Mouse (Mus musculus): ENCODE results near the gene Itga9. TPM values are rescaled to one million over a fixed set of nuclear protein-coding genes. Genes with fewer than 3 reads are reported as not detected.
A peak's percentile ranks its signal among the peaks of the same experiment; 100 is the strongest.

Gene Itga9
- total RNA-seq, 2 experiments from 2014 or later, result 74.4 to 88.1 TPM

DNA sequence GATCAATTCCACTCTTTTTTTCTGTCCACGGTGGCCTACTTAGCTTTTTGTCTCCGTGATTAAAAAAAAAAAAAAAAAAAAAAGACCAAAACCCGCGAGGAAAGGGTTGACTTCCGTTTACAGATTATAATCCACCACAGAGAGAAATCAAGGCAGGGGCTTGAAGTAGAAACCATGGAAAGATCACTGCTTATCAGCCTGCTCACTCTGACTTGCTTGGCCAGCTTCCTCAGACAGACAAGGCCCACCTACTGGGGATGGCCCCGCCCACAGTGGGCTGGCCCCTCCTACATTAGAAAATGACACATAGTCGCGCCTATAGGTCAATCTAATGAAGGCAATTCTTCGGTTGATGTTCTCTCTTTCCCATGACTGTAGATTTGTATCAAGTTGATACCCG is 72.3 kb downstream of the Itga9 start:
- intact Hi-C loops (cut with DNase I), result no loop called here
- no peak for DNase-seq

- intact Hi-C loops (cut with DNase I), result loop anchor here (5.0 kb wide), 1 partner anchor 74 kb away; the partner anchor contains the start of gene Itga9
- DNase-seq, result no peak
Observed at GRCm38 (mm10) chr9:118681506-118681905, 75.0 kb downstream of the Itga9 start.

DNA sequence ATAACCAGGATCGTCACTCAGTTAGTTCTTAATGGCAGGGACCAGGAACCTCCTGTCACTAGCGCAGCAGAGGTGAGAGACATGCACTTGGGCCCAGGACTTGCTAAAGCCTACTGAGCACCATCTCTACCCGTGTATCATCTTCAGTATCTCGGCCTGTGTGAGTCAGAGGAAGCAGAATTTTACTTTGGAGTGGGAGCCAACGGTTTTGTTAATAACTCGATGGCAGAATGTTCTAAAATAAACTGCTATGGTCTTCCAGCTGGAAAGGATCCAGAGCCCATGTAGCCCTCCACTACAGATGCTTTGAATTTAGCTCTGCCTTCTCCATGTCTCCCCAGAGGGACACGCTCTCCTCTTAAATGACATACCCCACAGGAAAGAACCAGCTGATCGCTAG is 75.7 kb downstream of the Itga9 start:
- no peak for DNase-seq
- intact Hi-C loops (cut with DNase I), result loop anchor here (5.0 kb wide), 1 partner anchor 75 kb away; the partner anchor contains the start of gene Itga9

DNA sequence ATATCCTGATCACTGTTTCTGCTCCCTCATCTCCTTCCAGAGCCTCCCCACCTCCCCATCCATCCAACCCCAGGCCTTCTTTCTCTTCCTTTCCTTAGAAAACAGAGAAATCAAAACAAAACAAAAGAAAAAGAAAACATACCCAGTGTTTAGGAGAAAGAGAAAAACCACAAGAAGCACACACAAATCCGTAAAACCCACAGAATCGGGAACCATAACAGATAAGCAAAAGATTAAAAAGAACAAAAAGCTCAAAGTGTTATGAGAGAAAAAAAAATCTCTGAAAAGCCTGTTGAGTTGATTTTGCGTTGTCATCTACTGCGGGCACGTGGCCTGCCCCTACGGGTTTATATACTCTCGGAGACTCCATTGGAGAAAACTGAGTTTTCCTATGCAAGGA is 77.0 kb downstream of the Itga9 start:
- intact Hi-C loops (cut with DNase I), result loop anchor here (5.0 kb wide), 1 partner anchor 76 kb away; the partner anchor contains the start of gene Itga9

GRCm38 (mm10) chr9:118684343-118684742 is 77.9 kb downstream of the Itga9 start:
- intact Hi-C loops (cut with DNase I), result loop anchor here (5.0 kb wide), 1 partner anchor 77 kb away; the partner anchor contains the start of gene Itga9
- no peak for DNase-seq

More for the DNA sequence above, 77.0 kb downstream of the Itga9 start:
- no peak for DNase-seq

- no peak for DNase-seq
- intact Hi-C loops (cut with DNase I), result no loop called here
Observed at GRCm38 (mm10) chr9:118686166-118686961, 79.9 kb downstream of the Itga9 start.

DNA sequence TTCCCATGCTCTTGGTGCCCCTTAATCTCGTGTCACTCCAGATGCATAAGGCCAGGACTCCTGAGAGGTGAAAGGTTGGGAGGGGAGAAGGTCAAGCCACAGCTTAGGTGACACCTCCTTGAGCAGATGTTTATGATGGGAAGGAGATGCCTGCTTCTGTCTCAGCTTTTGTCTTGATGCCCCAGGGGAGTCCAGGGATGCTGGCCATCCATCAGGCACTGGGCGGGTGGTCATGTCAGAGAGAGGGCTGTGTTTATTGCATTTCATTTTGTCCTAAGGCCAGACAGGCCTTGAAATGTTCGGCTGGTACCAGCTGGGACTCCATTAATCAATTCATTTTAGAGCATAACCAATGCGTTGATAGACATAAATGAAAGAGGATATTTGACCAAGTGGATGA is 81.8 kb downstream of the Itga9 start:
- no peak for DNase-seq
- intact Hi-C loops (cut with DNase I), result no loop called here

GRCm38 (mm10) chr9:118688921-118689451 is 82.5 kb downstream of the Itga9 start:
- DNase-seq, result peak in 1 of 2 experiments; percentile 29
- intact Hi-C loops (cut with DNase I), result no loop called here

GRCm38 (mm10) chr9:118693256-118693655 is 86.8 kb downstream of the Itga9 start:
- intact Hi-C loops (cut with DNase I), result no loop called here
- DNase-seq, result peak; percentile 60 to 79

DNA sequence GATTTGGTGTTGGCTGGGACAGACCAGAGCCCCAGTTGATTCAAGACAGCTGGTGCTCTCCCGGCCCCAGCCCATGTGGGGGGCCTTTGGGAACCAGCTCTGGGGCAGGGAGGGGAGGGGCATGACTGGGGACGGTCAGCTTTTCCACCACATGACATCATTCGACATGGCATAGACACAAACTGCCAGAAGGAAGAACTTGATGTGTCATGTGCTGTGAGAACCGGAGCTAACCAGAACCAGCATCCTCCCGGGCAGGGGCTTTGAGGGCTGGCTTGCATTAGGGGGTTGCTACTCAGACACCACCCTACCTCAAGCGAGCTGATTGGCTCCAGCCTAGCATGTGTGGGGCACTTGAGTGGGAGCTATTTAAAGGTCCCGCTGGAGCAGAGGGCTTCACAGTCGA is 87.9 kb downstream of the Itga9 start:
- peak in 1 of 2 experiments; percentile 49 for DNase-seq

GRCm38 (mm10) chr9:118698191-118698590 is 91.7 kb downstream of the Itga9 start:
- no peak for DNase-seq
- intact Hi-C loops (cut with DNase I), result no loop called here

More for the DNA sequence above, 87.9 kb downstream of the Itga9 start:
- intact Hi-C loops (cut with DNase I), result no loop called here

DNA sequence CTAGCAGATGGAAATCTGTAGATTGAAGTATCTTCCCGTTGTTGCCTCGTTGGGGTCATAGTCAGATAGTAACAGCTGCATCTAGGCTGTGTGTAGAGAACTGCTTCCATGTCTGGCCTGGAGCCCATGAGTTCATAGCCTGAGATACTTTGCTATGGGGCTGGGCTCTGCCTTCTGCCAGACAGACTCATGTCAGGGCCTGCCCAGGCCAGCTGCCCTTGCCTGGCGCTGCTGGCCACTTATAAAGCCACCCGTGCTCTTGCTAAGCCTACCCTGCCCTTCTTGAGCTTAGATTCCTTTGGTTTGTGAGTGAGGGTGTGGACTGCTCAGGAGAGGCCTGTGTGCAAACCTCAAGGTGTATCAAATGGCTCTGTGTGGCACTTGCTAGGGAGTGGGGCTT is 93.2 kb downstream of the Itga9 start:
- peak in 1 of 2 experiments; percentile 52 for DNase-seq
- intact Hi-C loops (cut with DNase I), result no loop called here

DNA sequence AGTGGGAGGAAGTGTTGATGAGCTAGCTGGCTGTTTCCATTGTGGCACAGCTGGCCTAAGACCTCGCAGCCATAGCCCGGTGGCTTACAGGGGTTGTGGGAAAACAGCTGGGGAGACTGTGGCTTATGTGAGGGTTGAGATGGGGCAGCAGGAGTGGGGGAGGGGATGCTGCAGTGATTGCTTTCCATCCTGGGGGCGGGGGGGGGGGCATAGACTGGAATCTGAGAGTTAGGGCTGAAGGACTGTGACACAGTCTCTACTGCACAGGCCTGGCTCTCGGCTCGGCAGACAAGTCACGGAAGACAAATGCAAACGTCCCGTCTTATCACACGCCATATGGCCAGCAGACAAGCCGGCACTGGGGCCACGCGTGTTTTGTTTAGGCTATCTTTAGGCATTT is 94.4 kb downstream of the Itga9 start:
- no peak for DNase-seq

GRCm38 (mm10) chr9:118701791-118702190 is 95.3 kb downstream of the Itga9 start:
- no peak for DNase-seq
- intact Hi-C loops (cut with DNase I), result no loop called here

More for the DNA sequence above, 94.4 kb downstream of the Itga9 start:
- intact Hi-C loops (cut with DNase I), result no loop called here

DNA sequence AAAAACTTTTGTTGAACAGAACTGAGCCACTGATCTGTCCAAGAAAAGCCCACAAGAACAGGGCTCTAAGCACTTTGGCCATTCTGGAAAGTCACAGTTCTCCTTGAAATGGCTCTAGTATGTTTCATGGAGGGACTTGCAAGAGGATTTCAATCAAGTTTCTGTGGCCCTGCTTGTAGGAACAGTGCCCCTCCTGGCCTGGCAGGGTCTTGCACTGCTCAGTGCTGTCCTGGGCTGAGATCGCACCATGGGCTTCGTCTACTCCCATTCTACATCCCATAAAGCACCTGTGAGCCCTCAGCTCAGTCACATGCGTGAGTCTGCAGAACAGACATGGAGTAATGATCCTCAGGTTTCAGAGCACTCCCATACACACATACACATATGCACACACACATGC is 96.7 kb downstream of the Itga9 start:
- no peak for DNase-seq
- intact Hi-C loops (cut with DNase I), result no loop called here

DNA sequence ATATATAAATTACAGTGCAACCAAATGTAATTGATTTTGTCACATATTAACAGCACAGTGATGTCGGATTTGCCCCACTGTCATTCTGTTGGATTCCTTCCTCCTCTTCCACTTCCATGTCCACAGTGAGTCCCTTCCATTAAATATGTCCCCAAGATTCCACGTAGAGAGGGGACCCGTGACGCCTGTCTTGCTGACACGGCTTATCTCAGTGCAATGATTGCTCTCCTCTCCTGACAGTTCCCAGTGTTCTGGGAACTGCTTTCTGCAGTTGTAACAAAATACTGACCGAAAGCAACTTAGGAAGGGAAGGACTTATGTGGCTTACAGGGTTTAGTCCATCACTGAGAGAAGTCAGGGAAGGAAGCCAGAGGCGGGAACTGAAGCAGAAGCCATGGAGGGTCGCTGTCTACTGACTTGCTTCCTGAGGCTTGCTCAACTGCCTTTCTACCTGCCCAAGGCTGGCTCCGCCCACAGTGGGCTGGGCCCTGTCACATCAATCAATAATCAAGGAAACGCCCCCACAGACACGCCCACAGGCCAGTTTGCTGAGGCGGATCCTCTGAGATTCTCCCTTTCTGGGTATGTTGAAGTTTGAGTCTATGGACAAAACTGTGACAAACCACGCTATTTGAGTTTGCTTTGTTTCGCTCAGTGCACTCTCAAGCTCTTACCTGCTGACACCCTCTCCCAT is 99.0 kb downstream of the Itga9 start:
- intact Hi-C loops (cut with DNase I), result no loop called here
- no peak for DNase-seq

- intact Hi-C loops (cut with DNase I), result no loop called here
- DNase-seq, result no peak
Observed at GRCm38 (mm10) chr9:118706176-118706975, 99.9 kb downstream of the Itga9 start.

GRCm38 (mm10) chr9:118710625-118711024 is 104.1 kb downstream of the Itga9 start:
- DNase-seq, result no peak
- intact Hi-C loops (cut with DNase I), result no loop called here

GRCm38 (mm10) chr9:118711749-118712148 is 105.3 kb downstream of the Itga9 start:
- DNase-seq, result no peak
- intact Hi-C loops (cut with DNase I), result no loop called here

GRCm38 (mm10) chr9:118713515-118713914 is 107.0 kb downstream of the Itga9 start:
- DNase-seq, result no peak
- intact Hi-C loops (cut with DNase I), result no loop called here

Data from heart, postnatal 14 days (tissue).